Mouse (Mus musculus) adrenal gland, adult 8-10 months (tissue): ENCODE measurements around the gene Fam199x. TPM values are rescaled to one million over a fixed set of nuclear protein-coding genes. Genes with fewer than 3 reads are reported as not detected.

ENCODE experiments used
- total RNA-seq, 4 experiments: library from RNA; stranded (reverse); gene quantifications; 2 replicates each; pipeline ENCODE4 v1.2.4; 2022

Fam199x gene
- total RNA-seq, 4 experiments from 2014 or later = 6.4 to 8.3 (median 7.2) TPM

Other genes with a start within 250 kb of the Fam199x start
- 1 to 10 TPM; 5.4 to 8.0 (median 6.9) TPM for gene Plp1, start 226.9 kb upstream of the Fam199x start, total RNA-seq
- gene Rab9b, start 180.8 kb upstream of the Fam199x start, total RNA-seq = 1 to 10 TPM in 1 of 4 experiments, under 1 TPM in 3; 0.49 to 1.1 (median 0.69) TPM
- gene H2bfm, start 122.3 kb upstream of the Fam199x start, total RNA-seq = not detected
- 10 to 100 TPM; 14.3 to 23.8 (median 18.6) TPM for gene Tmsb15b2, start 74.1 kb upstream of the Fam199x start, total RNA-seq
- 1 to 10 TPM; 1.2 to 2.6 (median 2.2) TPM for gene Tmsb15l, start 72.7 kb upstream of the Fam199x start, total RNA-seq
- 1 to 10 TPM; 1.0 to 9.8 (median 5.8) TPM for gene Tmsb15b1, start 72.7 kb upstream of the Fam199x start, total RNA-seq
- gene Zcchc18, start 56.4 kb upstream of the Fam199x start, total RNA-seq = 10 to 100 TPM; 16.7 to 29.0 (median 22.0) TPM
- 10 to 100 TPM in 1 of 4 experiments, 1 to 10 TPM in 3; 6.6 to 12.0 (median 9.0) TPM for gene Slc25a53, start 11.3 kb upstream of the Fam199x start, total RNA-seq
- gene Esx1, start 72.5 kb downstream of the Fam199x start, total RNA-seq = not detected